Mouse (Mus musculus): ENCODE results near the gene Ints3.

Gene Ints3

DNA sequence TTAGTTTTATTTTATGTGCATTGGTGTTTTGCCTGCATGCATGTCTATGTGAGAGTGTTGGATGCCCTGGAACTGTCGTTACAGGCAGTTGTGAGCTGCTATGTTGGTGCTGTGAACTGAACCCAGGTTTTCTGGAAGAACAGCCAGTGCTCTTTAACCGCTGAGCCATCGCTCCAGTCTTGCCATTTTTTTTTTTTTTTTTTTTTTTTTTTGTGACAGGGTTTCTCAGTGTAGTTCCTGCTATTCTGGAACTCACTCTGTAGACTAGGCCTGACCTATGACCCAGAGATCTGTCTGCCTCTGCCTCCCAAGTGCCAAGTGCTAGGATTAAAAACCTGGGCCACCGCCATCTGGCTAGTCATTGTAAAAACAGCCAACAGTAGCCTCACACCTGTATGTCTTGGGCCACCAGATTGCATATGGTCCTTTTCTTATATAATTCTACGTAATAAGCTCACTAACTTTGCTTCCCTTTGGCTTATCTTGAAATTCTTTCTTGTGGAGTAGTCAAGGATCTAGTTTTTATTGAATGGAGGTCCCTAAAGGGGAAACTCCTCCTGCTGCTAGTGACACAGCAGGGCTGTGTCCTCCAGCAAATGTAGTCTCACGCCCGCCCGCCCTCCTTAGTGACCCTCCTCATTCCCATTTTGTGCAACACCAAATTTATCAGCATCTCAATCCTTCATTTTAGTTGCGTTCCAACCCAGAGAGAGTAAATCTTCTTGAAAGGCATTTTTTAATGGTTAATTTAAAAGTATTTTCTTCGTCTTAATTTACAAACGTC, 12.2 kb upstream of the Ints3 start:
- in situ Hi-C loops (cut with MboI): no loop called here

- in situ Hi-C loops (cut with MboI): no loop called here
Measured at GRCm38 (mm10) chr3:90443977-90444376, 10.6 kb upstream of the Ints3 start.

DNA sequence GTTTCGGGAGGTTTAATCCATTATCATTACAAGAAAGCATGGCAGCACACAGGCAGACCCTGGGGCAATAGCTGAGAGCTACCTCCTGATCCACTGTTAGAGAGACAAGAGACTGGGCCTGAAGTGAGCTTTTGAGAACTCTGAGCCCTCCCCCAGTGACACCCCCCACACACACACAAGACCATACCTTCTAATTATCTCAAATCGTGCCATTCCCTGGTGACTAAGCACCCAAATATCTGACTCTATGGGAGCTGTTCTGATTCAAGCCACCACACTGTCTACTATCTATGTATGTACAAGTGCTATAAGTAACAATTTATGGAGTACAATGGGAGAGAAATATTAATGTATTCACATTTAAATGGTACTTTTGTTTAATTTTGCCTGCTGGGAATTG, 7.3 kb upstream of the Ints3 start:
- in situ Hi-C loops (cut with MboI): no loop called here

- in situ Hi-C loops (cut with MboI): no loop called here
Measured at GRCm38 (mm10) chr3:90437131-90437530, 3.7 kb upstream of the Ints3 start.

DNA sequence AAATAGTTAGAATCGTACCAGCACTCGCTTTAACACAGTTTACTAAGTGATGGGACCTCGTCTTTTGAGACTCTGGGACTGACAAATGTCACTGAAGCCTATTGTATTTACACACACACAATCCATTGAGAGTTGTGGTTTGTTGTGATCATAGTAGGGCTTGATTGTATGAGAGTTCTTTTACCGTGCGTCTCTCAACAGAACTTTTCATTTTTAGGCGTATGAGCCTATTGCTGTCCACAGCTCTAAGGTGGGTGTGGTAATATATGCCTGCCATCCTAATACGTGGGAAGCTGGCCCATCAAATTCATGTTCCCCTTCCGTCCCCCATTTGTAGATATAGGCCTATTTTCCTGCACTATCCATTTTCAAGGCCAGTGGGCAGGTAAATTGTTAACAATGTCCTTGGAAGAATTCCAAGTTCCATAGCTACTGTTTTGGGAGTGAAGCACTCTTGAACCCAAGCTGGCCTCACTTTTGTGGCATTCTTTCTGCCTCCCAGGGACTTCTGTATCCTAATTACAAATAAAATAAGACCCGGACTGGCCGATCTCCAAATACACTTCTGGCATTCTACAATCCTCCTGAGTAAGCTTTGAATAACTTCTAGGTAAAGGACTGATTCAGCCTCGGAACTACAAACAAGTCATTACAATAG, 780 bp upstream of the Ints3 start:
- in situ Hi-C loops (cut with MboI): no loop called here

DNA sequence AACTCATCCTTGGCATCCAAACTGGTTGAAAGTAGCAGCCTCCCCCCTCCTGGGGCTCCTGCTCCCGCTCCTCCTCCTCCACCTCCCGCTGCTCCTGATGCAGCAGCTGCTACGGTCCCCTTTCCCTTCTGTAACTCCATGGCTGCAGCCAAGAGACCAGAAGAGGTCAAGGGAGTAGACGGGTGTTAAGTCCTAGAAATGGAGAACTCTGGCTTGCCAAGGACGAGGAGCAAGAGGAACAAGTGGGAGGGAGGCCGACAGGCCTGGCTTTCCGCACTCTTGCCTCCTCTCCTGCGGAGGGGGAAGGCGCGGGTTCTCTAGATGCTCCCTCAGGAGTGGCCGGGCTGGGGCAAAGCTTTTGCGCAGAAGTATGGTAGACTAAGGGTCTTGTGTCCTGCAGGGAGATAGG, 607 bp downstream of the Ints3 start:
- in situ Hi-C loops (cut with MboI): no loop called here

GRCm38 (mm10) chr3:90432348-90432747, 1.1 kb downstream of the Ints3 start:
- in situ Hi-C loops (cut with MboI): no loop called here

DNA sequence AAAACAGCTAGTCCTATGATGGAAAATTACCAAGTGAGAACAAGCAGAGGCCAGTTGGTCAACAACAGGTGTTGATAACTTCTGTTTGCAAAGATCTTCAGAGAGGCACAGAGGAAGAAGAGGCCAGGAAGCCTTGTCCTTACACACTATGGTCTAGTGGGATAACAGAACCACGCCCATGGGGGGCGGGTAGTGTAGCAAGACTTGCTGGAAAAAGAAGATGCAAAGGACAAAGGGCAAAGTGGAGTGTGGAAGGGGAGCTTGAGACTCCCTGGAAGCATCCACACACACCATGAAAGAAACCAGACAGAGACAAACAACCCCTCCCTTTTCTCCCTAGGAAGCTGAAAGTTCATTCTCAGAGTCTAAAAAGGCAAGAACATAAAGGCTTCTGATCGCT, 3.8 kb downstream of the Ints3 start:
- in situ Hi-C loops (cut with MboI): no loop called here

- in situ Hi-C loops (cut with MboI): no loop called here
Measured at GRCm38 (mm10) chr3:90428186-90428585, 5.2 kb downstream of the Ints3 start.

DNA sequence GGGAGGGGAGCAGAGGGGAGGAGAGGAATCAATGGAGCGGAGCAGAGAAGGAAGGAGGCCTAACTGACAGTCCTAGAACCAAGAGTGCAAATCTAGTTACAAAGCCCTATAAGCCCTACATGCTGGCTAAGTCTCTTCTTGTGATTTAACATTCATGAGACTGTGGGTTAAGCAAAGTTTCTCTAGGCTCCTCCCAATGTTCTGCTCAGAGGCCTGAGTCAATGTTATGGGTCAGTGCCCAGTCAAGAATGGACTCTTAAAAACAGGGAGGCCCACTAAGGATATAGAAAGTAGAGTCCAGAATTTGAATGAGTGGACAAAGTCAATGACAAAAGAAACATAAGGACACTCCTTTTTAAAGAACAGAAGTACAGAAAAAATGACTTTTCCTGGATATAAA, 5.8 kb downstream of the Ints3 start:
- in situ Hi-C loops (cut with MboI): no loop called here

DNA sequence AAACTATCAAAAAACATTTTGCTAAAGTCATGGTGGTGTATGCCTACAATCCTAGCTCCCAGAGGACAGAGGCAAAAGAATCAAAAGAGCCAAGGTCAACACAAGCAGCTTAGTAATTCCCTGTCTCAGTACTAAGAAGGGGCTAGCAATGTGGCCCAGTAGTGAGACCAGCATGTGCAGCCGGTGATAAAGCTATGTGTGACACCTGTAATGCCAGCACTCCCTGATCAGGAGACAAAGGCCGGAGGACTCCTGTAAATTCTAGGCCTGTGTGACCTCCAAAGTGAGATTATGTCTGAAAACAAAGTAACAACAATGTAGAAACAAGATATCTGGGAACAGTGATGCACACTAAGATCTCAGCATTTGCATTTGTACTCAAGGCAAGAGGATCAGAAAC, 7.9 kb downstream of the Ints3 start:
- in situ Hi-C loops (cut with MboI): no loop called here

DNA sequence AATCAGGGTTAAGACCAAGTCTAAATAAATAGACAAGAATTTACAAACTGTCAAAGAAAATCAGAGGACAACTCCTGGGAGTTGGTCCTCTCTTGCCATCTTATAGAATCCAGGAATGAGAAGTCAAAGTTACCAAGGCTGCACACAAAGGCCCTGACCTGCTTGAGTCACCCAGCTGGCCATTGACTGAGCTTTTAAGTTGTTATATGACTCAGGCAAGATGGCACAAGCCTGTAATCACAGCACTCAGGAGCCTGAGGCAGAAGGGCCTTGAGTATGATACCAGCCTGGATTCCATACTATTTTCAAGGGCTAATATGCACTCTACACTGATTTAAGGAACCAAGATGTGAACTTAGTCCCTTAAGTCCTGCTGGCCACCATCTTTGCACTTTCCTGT, 9.9 kb downstream of the Ints3 start:
- in situ Hi-C loops (cut with MboI): no loop called here

DNA sequence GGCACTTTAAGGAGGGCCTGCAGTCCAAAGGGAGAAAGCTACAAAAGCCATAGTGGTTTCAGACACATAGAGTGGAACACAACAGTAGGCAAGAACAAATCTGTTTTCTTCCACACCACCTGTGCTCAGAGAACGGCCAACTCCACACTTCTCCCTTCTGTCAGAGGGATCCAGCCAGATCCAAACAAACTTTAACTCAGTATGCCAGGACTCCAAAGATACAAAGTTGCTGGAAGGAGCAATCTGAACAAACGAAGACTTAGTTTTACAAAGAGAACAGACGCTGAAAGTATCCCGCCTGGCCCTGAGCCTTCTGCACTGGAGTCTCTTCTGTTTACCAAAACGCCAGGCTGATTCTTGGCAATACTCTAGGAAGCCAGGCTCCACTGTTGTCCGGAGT, 12.7 kb downstream of the Ints3 start:
- in situ Hi-C loops (cut with MboI): no loop called here

- in situ Hi-C loops (cut with MboI): no loop called here
Measured at GRCm38 (mm10) chr3:90413011-90413396, 20.4 kb downstream of the Ints3 start.

GRCm38 (mm10) chr3:90412312-90413010, 21.0 kb downstream of the Ints3 start:
- in situ Hi-C loops (cut with MboI): no loop called here

DNA sequence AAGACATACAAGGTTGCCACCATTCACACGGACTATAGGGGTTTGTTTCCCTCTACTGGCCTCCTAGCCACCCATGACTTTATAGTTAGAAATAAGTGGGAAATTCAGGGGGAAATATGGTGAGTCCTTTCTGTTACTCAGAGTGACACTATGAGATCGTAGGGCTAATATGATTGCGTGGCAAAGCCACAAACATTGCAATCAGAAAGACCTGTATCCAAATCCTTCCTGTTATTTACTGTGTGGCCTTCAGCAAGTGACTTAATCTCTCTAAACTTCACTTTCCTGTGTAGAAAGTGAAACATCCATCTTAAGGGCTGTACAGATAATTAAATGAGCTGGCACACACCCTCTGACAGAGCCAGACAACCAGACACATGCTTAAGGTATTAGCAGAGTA, 24.7 kb downstream of the Ints3 start:
- in situ Hi-C loops (cut with MboI): no loop called here

- in situ Hi-C loops (cut with MboI): no loop called here
Measured at GRCm38 (mm10) chr3:90406414-90406813, 27.0 kb downstream of the Ints3 start.

GRCm38 (mm10) chr3:90404609-90405008, 28.8 kb downstream of the Ints3 start:
- in situ Hi-C loops (cut with MboI): no loop called here

GRCm38 (mm10) chr3:90404121-90404520, 29.3 kb downstream of the Ints3 start:
- in situ Hi-C loops (cut with MboI): no loop called here

DNA sequence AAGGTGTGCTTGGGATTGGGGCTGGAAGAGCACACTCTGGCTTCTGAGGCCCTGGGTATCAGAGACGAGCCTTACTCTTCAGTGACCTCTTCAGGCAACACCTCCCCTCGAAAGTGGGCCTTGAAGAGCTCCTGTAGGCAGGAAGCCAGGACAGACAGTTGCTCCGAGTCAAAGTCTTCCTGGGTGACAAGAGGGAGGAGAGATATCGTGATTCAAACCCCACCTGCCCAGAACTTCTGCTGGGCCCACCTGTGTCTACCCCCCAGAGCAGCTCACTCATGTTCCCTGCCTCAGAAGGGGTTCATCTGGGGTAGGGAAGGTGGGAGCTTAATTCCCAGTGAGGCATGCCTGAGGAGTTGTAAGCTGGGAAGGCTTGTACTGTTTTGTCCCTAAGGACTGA, 32.4 kb downstream of the Ints3 start:
- in situ Hi-C loops (cut with MboI): no loop called here

DNA sequence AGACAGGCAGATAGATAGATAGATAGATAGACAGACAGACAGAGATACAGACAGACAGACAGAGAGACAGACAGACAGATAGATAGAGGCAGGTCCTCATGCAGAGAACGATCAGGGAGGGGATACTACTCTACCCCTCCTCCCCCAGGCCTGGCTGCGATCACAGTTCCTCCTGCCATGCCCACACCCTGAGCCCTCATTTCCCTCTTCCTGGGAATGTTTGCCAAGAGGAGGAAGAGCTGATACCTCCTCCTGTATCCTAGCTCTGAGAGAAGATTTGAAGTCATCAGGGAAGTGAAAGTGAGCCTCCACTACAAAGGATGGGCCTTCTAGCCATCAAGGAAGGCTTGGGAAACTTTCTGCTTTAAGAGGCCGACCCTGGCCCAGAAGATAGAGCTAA, 37.8 kb downstream of the Ints3 start:
- in situ Hi-C loops (cut with MboI): no loop called here

- in situ Hi-C loops (cut with MboI): no loop called here
Measured at GRCm38 (mm10) chr3:90392661-90393060, 40.8 kb downstream of the Ints3 start.

DNA sequence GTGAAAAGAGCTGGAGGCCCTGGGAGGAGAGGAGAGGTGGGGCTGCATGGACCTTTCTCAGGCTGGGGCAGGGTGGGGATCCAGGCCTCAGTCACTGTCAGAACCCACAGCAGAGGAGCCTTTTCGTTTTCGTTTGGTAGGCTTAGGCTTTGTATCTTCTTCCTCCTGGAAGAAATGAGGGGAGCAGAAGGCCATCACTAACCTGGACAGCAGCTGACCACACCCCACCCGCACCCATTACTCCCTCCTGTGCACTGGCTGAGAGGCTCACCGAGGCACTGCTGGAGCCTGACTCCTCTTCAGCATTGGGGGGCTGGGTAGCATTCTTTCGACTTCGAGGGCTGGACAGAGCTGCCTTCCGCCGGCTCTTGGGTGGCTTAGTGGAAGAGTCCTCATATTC, 41.5 kb downstream of the Ints3 start:
- in situ Hi-C loops (cut with MboI): no loop called here

All from mature B cell (primary cell).